ENCODE assay signal across 8 mouse cellular contexts in the genomic region with DNA sequence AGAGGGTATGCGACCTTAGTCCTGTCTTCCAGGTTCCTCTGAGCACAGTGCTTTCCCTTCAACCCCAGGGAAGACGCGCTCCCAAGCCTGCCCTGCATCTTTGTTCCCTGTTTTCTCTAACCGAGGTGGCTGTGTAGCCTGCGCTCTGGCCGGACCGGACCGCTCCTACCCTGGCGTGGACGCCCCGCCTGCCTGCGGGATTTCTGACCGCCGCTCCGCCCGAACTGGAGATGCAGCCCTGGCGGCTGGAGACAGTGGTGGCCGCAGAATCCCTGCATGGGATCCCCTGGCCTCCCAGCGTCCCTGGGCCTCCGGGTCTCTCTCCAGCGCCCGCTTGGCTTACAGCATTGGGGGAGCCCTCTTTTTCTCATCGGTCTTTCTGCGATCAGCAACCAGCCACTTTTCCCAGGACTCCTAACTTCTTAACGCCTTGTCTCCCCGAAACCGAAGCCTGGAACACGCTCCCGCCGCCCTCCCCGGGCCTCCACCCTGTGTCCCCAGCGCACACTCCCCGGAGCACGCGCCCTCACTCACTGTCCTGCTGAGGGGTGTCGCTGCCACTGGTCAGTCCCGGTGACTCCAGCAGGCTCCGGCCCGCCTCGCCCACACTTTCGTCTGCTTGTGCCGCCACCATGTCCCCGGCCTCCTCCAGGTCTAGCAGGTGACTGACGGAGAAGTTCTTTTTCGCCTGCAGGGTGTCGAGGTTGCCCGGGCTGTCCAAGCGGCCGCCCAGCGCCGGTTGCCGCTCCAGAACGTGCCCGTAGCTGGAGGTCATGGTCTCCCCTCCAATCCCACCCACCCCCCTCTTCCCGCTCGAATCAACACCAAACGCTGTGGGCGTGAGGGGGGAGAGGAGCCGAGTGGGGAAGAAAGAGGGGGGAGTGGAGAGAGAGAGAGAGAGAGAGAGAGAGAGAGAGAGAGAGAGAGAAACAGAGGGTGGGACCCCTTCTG. TPM values are rescaled to one million over a fixed set of nuclear protein-coding genes. Genes with fewer than 3 reads are reported as not detected.
DNase-seq lines count a peak whose midpoint lies in the region; ATAC-seq lines count a peak whose summit lies in the region.
"Had no signal": no experiment of that assay in that cellular context is flagged by ENCODE, and none has a peak within 500 bp of the region (broad histone marks: within the 10 kb centered on the region; RNA-seq: fewer than 3 reads in every experiment).

No protein-coding gene starts in this region.

- H3K27ac ChIP-seq in forebrain, embryonic 16.5 days (ENCODE audit: low read length) = no peak overlapping the region
- H3K27ac ChIP-seq in hindbrain, embryonic 10.5 days = peak overlapping the region; percentile 89
- peak overlapping the region; percentile 63 for H3K27ac ChIP-seq in neural tube, embryonic 11.5 days (ENCODE audit: low read depth, low read length)

- peak; percentile 30 for DNase-seq in ES-CJ7 (ENCODE audit: low read depth, low spot score)
- peak; percentile 66 for DNase-seq in adrenal gland, adult 2 months
- DNase-seq in hindbrain, embryonic 10.5 days (ENCODE audit: low spot score) = peak; percentile 70
- peak; percentile 12 for DNase-seq in liver
- DNase-seq in neural tube, embryonic 11.5 days (ENCODE audit: low spot score) = peak; percentile 64
- DNase-seq in yolk sac, embryonic 10.5 days (ENCODE audit: low spot score) = peak; percentile 29

- H3K36me3 ChIP-seq in forebrain, embryonic 16.5 days (ENCODE audit: control insufficient read depth, insufficient read depth) = no peaks in the 10 kb centered on the region
- no peaks in the 10 kb centered on the region for H3K36me3 ChIP-seq in hindbrain, embryonic 10.5 days
- no peaks in the 10 kb centered on the region for H3K36me3 ChIP-seq in neural tube, embryonic 11.5 days (ENCODE audit: control insufficient read depth, insufficient read depth, low read length)

- H3K4me1 ChIP-seq in forebrain, embryonic 16.5 days (replicated peaks; ENCODE audit: control insufficient read depth, insufficient read depth, low read length) = peaks cover 50% of the 10 kb centered on the region
- peaks cover 52% of the 10 kb centered on the region for H3K4me1 ChIP-seq in hindbrain, embryonic 10.5 days (replicated peaks)
- peaks cover 12% of the 10 kb centered on the region for H3K4me1 ChIP-seq in neural tube, embryonic 11.5 days (ENCODE audit: control insufficient read depth, insufficient read depth, low read length)

- peak; percentile 11 for ATAC-seq in forebrain, embryonic 16.5 days
- ATAC-seq in neural tube, embryonic 11.5 days (ENCODE audit: insufficient read depth, low FRiP score, low TSS enrichment) = 0 out of 2 replicates have a peak, but pooled peaks have one; percentile 2

- no peaks in the 10 kb centered on the region for H3K9me3 ChIP-seq in forebrain, embryonic 16.5 days (ENCODE audit: control insufficient read depth, low read length)
- H3K9me3 ChIP-seq in hindbrain, embryonic 10.5 days = no peaks in the 10 kb centered on the region
- no peaks in the 10 kb centered on the region for H3K9me3 ChIP-seq in neural tube, embryonic 11.5 days (ENCODE audit: control insufficient read depth, low read length)

- under 1% methylated on average over 57 of the region's 59 CpGs for WGBS in forebrain, embryonic 16.5 days
- under 1% methylated on average over 59 of the region's 59 CpGs for WGBS in hindbrain, embryonic 10.5 days
- under 1% methylated on average over 58 of the region's 59 CpGs for WGBS in neural tube, embryonic 11.5 days

- peak overlapping the region; percentile 96 for H3K4me2 ChIP-seq in forebrain, embryonic 16.5 days (ENCODE audit: low read length)
- H3K4me2 ChIP-seq in neural tube, embryonic 11.5 days (ENCODE audit: low read depth) = peak overlapping the region; percentile 57

- peak overlapping the region; percentile 52 for H3K4me3 ChIP-seq in forebrain, embryonic 16.5 days (replicated peaks; ENCODE audit: low read length)
- H3K4me3 ChIP-seq in hindbrain, embryonic 10.5 days = peak overlapping the region; percentile 65
- H3K4me3 ChIP-seq in neural tube, embryonic 11.5 days (ENCODE audit: low read depth, low read length) = peak overlapping the region; percentile 48
- H3K4me3 ChIP-seq: erythroblast, embryonic 14.5 days had no signal

- H3K27me3 ChIP-seq in forebrain, embryonic 16.5 days (replicated peaks; ENCODE audit: control insufficient read depth, insufficient read depth, low read length) = peaks cover 32% of the 10 kb centered on the region
- peaks cover 100% of the 10 kb centered on the region for H3K27me3 ChIP-seq in hindbrain, embryonic 10.5 days (ENCODE audit: insufficient read depth, poor library complexity, severe bottlenecking)
- peaks cover 74% of the 10 kb centered on the region for H3K27me3 ChIP-seq in neural tube, embryonic 11.5 days (ENCODE audit: control insufficient read depth, insufficient read depth, low read length)

- peak overlapping the region; percentile 65 for H3K9ac ChIP-seq in forebrain, embryonic 16.5 days (replicated peaks; ENCODE audit: low read depth, low read length)
- H3K9ac ChIP-seq in neural tube, embryonic 11.5 days (ENCODE audit: low read length) = peak overlapping the region; percentile 69

RNA-seq across cellular contexts. Expression of a gene that starts 1.4 kb away (rescaled TPM):
- 10 to 100 TPM in 1 of 2 experiments, 1 to 10 TPM in 1; 8.9 to 10.3 TPM for total RNA-seq in adrenal gland, adult 2 months (2021)
- 1.3 and 1.5 TPM in 2 replicates for polyA plus RNA-seq in adrenal gland, adult 2 months (2012; rRNA removed)
- 3.4 and 6.3 TPM in 2 replicates for polyA plus RNA-seq in forebrain, embryonic 16.5 days (2015; fragmentation: Nextera tagmentation; extraction: Ambion mirVana)
- polyA plus RNA-seq in hindbrain, embryonic 10.5 days (2016; fragmentation: Nextera tagmentation; extraction: Ambion mirVana) = 28.9 and 33.1 TPM in 2 replicates
- 30.7 and 39.1 TPM in 2 replicates for polyA plus RNA-seq in neural tube, embryonic 11.5 days (2014; fragmentation: Nextera tagmentation; extraction: Ambion mirVana)
- polyA plus RNA-seq: erythroblast, embryonic 14.5 days had no signal

Comparison
In these comparisons a context has a peak if more than half of its experiments do, and no peak if none do; other contexts are left out.
1. DNase-seq: peak in every context shown above with its lines; median percentile 70 in hindbrain, embryonic 10.5 days; 66 in adrenal gland, adult 2 months; 64 in neural tube, embryonic 11.5 days; 30 in ES-CJ7; 29 in yolk sac, embryonic 10.5 days; 12 in liver.